Mouse (Mus musculus): Measurements from ENCODE around the gene Gm5580. TPM values are rescaled to one million over a fixed set of nuclear protein-coding genes. Genes with fewer than 3 reads are reported as not detected.
A peak's percentile ranks its signal among the peaks of the same experiment; 100 is the strongest.
"Not testable (repeated sequence)": the region's sequence is repeated elsewhere in the genome, so short reads cannot be mapped to it uniquely, and the experiment has no call there.

The Gm5580 gene
- 0.81 and 0.94 TPM in 2 replicates for polyA plus RNA-seq (2016; fragmentation: Nextera tagmentation; extraction: Ambion mirVana)

DNA sequence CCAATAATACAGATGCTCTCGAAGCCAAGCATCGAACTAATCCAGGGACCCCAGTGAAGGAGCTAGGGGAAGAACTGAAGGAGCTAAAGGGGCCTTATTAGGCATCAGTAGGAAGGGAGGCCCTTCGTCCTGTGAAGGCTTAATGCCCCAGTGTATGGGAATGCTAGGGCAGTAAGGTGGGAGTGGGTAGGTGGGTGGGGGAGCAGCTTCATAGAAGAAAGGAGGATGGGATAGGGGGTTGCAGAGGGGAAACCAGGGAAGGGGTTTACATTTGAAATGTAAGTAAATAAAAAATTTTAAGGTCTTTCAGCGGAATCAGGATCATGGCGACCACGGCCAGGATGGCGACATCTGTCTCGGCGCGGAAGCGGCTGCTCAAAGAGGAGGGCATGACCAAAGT, at the start of gene Gm5580:
Gene Gm5580, plus strand, starts transcription at position 301 of the 400 bp plus-strand sequence.
- H3K27ac ChIP-seq; H3K4me1 ChIP-seq (replicated peaks); H3K9me3 ChIP-seq; H3K27me3 ChIP-seq (ENCODE audit: insufficient read depth, poor library complexity, severe bottlenecking); DNase-seq (ENCODE audit: low spot score); H3K36me3 ChIP-seq; H3K4me3 ChIP-seq: not testable (repeated sequence)
- WGBS: 94% methylated on average over 11 of the region's 11 CpGs

DNA sequence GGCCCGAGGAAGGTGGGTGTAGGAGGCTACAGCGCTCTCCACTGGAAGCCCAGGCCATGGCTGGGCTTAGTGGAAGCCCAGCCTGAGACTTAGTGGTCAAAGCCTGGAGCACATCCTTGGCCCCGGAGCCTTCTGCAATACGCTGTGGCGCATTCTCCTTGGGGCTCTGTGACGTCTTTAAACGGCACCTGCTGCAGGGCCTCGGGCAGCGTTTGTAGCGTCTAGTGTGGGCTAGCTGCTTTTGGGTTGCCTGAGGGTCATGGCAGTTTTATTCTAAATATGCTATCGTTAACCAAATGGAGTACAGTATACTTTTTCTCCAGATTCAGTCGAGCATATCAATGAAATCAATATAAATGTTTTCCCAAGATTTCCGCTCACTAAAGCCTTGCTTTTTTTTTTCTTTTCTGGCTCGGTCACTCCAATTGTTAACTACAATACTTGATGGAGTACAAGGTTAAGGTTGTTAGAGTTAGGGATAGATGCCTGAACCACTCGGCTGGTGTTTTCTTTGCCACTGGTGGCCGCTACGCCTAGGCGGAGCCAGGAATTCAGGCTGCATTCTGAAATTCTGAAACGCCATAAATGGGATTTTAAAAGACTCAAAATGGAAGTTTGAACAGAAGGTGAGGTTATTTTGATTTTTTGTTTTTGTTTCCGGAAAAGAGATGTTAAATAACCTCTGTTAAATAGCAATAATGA, 44.5 kb upstream of the Gm5580 start, which contains the start of gene Olfr212:
Gene Olfr212, plus strand, starts transcription at position 215 of the 702 bp plus-strand sequence.
- not testable (repeated sequence) for H3K27me3 ChIP-seq (ENCODE audit: insufficient read depth, poor library complexity, severe bottlenecking); DNase-seq (ENCODE audit: low spot score); H3K4me1 ChIP-seq (replicated peaks); H3K36me3 ChIP-seq; H3K4me3 ChIP-seq; H3K27ac ChIP-seq
- peaks cover 37% of the 10 kb centered on the region for H3K9me3 ChIP-seq
- 90% methylated on average over 20 of the region's 20 CpGs for WGBS

DNA sequence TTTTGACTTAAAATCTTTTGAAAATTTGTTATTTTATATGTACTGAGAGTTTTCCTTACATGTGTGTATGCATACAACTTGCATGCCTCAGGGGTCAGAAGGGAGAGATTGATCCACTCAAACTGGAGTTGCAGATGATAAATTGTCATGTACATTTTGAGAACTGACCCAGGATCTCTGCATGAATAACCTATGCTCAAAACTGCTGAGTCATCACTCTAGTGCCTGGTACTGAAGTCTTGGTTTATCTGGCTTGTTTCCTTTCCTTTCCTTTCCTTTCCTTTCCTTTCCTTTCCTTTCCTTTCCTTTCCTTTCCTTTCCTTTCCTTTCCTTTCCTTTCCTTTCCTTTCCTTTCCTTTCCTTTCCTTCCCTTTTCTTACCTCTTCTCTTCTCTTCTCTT, 36.1 kb upstream of the Gm5580 start:
- H3K36me3 ChIP-seq: no peaks in the 10 kb centered on the region
- H3K9me3 ChIP-seq: no peaks in the 10 kb centered on the region
- H3K27ac ChIP-seq: no peak overlapping the region
- H3K27me3 ChIP-seq (ENCODE audit: insufficient read depth, poor library complexity, severe bottlenecking): no peaks in the 10 kb centered on the region
- no peak overlapping the region for H3K4me3 ChIP-seq
- no peaks in the 10 kb centered on the region for H3K4me1 ChIP-seq (replicated peaks)
- no peak for DNase-seq (ENCODE audit: low spot score)

DNA sequence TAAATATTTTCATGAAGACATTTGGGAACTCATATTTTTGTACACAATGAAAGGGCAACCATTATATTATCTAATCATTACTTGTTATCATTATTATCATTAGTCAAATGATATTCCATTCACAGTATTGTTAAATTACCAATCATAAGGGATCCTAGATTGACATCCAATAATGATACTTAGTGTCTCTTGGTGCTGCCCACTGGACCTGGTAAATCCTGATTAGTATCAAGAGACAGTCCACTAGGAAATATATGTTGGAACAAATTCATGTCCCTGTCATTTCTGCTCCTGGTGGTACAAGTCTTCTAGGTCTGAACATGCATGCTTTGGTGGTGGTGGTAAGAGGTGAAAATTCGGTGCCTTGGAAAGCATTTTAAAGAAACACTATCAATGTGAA, 12.8 kb upstream of the Gm5580 start, which contains the start of gene Olfr213:
Gene Olfr213, plus strand, starts transcription at position 301 of the 400 bp plus-strand sequence.
- Histone ChIP-seq H3K9me3 (no peaks in the 10 kb centered on the region), H3K4me1 (replicated peaks) (no peaks in the 10 kb centered on the region), H3K27me3 (ENCODE audit: insufficient read depth, poor library complexity, severe bottlenecking) (no peaks in the 10 kb centered on the region), H3K4me3 (no peak within 1 kb of the TSS), H3K36me3 (no peaks in the 10 kb centered on the region), H3K27ac (no peak within 1 kb of the TSS)
- DNase-seq (ENCODE audit: low spot score): no peak
- WGBS: 78% methylated on average over 1 of the region's 1 CpGs

DNA sequence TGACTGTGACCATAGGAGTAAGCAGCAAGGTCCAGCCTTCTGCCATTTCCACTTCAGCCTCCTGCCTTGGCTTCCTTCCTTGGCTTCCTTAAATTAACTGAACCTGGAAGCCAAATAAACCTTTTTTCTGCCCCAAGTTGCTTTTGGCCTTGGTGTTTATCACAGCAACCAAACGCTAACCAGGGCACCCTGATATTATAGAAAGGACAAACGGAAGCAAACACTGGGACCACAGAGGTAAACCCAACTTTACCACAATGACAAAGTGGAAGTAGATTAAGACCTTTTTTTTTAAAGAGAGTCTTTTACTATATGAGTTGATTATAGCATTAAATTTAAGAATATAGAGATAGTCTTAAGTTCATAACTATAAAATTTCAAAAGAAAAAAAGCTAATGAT, 8.4 kb upstream of the Gm5580 start:
- Histone ChIP-seq H3K4me1 (replicated peaks) (no peaks in the 10 kb centered on the region), H3K27ac (no peak overlapping the region), H3K36me3 (no peaks in the 10 kb centered on the region), H3K9me3 (no peaks in the 10 kb centered on the region), H3K27me3 (ENCODE audit: insufficient read depth, poor library complexity, severe bottlenecking) (no peaks in the 10 kb centered on the region), H3K4me3 (no peak overlapping the region)
- DNase-seq (ENCODE audit: low spot score): no peak
- 92% methylated on average over 2 of the region's 2 CpGs for WGBS

DNA sequence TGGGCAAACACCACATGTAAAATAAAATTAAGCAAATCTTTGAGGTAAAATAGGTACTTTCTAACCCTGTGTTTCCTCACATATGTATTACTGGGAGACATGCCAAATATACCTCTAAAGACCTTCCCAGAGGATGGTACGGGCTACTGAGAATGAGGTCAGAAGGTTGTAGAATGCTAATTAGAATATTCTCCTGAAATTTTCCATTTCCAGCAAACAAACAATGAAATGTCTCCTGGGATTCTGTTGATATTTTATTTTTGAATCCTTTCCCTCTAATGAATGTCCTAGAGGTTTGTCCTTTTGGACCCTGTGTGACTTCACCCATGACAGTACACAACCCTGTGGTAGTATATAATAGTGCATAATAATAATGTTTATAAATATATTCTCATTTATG, 3.0 kb downstream of the Gm5580 start, which contains the start of gene Olfr214:
Gene Olfr214, plus strand, starts transcription at position 301 of the 400 bp plus-strand sequence.
- H3K4me3 ChIP-seq: no peak within 1 kb of the TSS
- H3K4me1 ChIP-seq (replicated peaks): no peaks in the 10 kb centered on the region
- no peaks in the 10 kb centered on the region for H3K9me3 ChIP-seq
- DNase-seq (ENCODE audit: low spot score): no peak
- H3K27me3 ChIP-seq (ENCODE audit: insufficient read depth, poor library complexity, severe bottlenecking): no peaks in the 10 kb centered on the region
- H3K27ac ChIP-seq: no peak within 1 kb of the TSS
- 85% methylated on average over 1 of the region's 1 CpGs for WGBS
- no peaks in the 10 kb centered on the region for H3K36me3 ChIP-seq

DNA sequence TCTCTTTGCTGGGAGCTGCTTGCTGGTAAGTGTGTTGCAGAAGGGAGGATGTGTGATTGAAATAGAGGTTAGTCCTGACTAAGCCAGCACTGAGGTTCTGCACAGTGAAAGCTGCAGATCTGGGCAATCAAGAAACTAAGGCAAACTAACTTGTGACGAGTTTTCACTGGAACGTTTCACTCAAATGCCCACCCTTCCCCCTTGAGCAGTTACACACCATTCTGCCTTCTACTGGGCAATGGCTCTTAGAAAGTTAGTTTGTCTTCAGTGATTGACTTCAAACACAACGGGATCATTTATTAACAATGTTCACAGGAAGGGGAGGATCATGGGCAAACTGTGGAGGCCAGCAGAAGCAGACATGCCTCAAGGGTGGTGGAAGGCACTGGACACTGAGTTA, 4.0 kb downstream of the Gm5580 start:
- no peak for DNase-seq (ENCODE audit: low spot score)
- Histone ChIP-seq H3K36me3 (no peaks in the 10 kb centered on the region), H3K27ac (no peak overlapping the region), H3K27me3 (ENCODE audit: insufficient read depth, poor library complexity, severe bottlenecking) (no peaks in the 10 kb centered on the region), H3K4me1 (replicated peaks) (no peaks in the 10 kb centered on the region), H3K9me3 (no peaks in the 10 kb centered on the region), H3K4me3 (no peak overlapping the region)
- WGBS: 73% methylated on average over 3 of the region's 3 CpGs

DNA sequence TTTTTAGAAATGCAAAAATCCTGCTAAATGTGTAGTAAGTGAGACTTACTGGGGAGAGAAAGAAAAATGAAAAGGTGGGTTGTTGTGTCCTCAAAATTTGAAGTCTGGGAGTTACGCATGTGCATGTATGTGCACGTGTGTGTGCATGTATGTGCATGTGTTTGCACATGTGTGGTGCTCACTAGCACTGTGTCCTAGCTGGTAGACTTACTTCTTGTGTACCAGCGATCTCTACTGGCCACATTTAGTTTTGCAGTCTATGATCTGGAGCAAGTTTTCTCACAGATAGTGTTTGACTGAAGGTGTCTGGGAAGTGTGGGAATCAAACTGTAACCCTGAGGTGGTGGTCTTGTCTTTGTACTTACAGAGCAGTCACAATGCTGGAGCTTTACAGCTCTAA, 18.9 kb downstream of the Gm5580 start:
- H3K36me3 ChIP-seq: no peaks in the 10 kb centered on the region
- peak; percentile 33 for DNase-seq (ENCODE audit: low spot score)
- WGBS: 35% methylated on average over 3 of the region's 3 CpGs
- H3K4me3 ChIP-seq: no peak overlapping the region
- H3K27ac ChIP-seq: no peak overlapping the region
- no peaks in the 10 kb centered on the region for H3K27me3 ChIP-seq (ENCODE audit: insufficient read depth, poor library complexity, severe bottlenecking)
- no peaks in the 10 kb centered on the region for H3K9me3 ChIP-seq
- H3K4me1 ChIP-seq (replicated peaks): no peaks in the 10 kb centered on the region

DNA sequence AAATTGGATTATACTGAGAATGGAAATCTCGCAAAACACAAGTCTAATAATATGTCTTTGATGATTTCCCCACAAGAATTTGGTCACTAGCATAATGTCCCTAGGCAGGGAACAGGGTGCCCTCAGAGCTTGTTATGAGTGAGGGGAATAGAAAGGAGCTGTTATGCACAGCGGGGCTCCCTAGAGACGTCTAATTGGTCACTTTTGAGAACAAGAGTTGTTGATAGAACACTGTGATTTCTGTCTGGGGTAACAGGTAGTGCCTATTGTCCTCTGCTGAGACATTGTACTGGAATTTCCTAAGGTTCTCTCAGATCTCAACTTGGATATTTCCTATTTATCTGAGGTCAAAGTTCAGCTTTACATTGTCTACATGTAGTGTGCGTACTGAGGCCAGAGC, 33.2 kb downstream of the Gm5580 start, which contains the start of gene Olfr215:
Gene Olfr215, minus strand, starts transcription at position 101 of the 400 bp plus-strand sequence.
- DNase-seq (ENCODE audit: low spot score): no peak

DNA sequence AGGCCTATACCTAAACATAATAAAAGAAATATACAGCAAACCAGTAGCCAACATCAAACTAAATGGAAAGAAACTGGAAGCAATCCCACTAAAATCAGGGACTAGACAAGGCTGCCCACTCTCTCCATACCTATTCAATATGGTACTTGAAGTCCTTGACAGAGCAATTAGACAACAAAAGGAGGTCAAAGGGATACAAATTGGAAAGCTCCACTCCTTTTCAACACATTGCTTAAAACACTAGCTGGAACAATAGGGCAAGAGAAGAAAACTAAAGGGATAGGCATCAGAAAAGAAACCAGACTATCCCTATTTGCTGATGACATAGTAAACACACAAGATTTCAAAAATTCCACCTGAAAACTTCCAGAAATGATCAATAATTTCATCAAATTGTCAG, 50.0 kb downstream of the Gm5580 start:
- H3K9me3 ChIP-seq; H3K27ac ChIP-seq; H3K36me3 ChIP-seq; H3K27me3 ChIP-seq (ENCODE audit: insufficient read depth, poor library complexity, severe bottlenecking); H3K4me1 ChIP-seq (replicated peaks); H3K4me3 ChIP-seq; DNase-seq (ENCODE audit: low spot score): not testable (repeated sequence)

More for the DNA sequence above, 33.2 kb downstream of the Gm5580 start, which contains the start of gene Olfr215:
- 73% methylated on average over 4 of the region's 4 CpGs for WGBS
- Histone ChIP-seq H3K36me3 (no peaks in the 10 kb centered on the region), H3K9me3 (no peaks in the 10 kb centered on the region), H3K27ac (no peak within 1 kb of the TSS), H3K4me1 (replicated peaks) (no peaks in the 10 kb centered on the region), H3K4me3 (no peak within 1 kb of the TSS), H3K27me3 (ENCODE audit: insufficient read depth, poor library complexity, severe bottlenecking) (no peaks in the 10 kb centered on the region)

Other genes starting within 250 kb of the Gm5580 start
- gene March8, start 213.1 kb upstream of the Gm5580 start, polyA plus RNA-seq (2016; fragmentation: Nextera tagmentation; extraction: Ambion mirVana): 31.2 and 42.0 TPM in 2 replicates
- 1.1 and 1.6 TPM in 2 replicates for gene Alox5, start 90.0 kb upstream of the Gm5580 start, polyA plus RNA-seq (2016; fragmentation: Nextera tagmentation; extraction: Ambion mirVana)
- not detected in 2 replicates for gene Olfr211, start 62.0 kb upstream of the Gm5580 start, polyA plus RNA-seq (2016; fragmentation: Nextera tagmentation; extraction: Ambion mirVana)
- not detected in 2 replicates for gene Olfr212, start 44.6 kb upstream of the Gm5580 start, polyA plus RNA-seq (2016; fragmentation: Nextera tagmentation; extraction: Ambion mirVana)
- gene Olfr213, start 12.7 kb upstream of the Gm5580 start, polyA plus RNA-seq (2016; fragmentation: Nextera tagmentation; extraction: Ambion mirVana): not detected in 2 replicates
- not detected in 2 replicates for gene Olfr214, start 3.1 kb downstream of the Gm5580 start, polyA plus RNA-seq (2016; fragmentation: Nextera tagmentation; extraction: Ambion mirVana)
- not detected in 2 replicates for gene Olfr215, start 33.1 kb downstream of the Gm5580 start, polyA plus RNA-seq (2016; fragmentation: Nextera tagmentation; extraction: Ambion mirVana)
- 255 and 278 TPM in 2 replicates for gene Zfp422, start 77.9 kb downstream of the Gm5580 start, polyA plus RNA-seq (2016; fragmentation: Nextera tagmentation; extraction: Ambion mirVana)
- 14.7 and 16.1 TPM in 2 replicates for gene Depp1, start 99.5 kb downstream of the Gm5580 start, polyA plus RNA-seq (2016; fragmentation: Nextera tagmentation; extraction: Ambion mirVana)
- 60.9 and 61.9 TPM in 2 replicates for gene Rassf4, start 122.8 kb downstream of the Gm5580 start, polyA plus RNA-seq (2016; fragmentation: Nextera tagmentation; extraction: Ambion mirVana)
- gene Tmem72, start 165.8 kb downstream of the Gm5580 start, polyA plus RNA-seq (2016; fragmentation: Nextera tagmentation; extraction: Ambion mirVana): 0.06 and 0.08 TPM in 2 replicates

Data from hindbrain, embryonic 10.5 days (tissue).